Mouse (Mus musculus): ENCODE data around the gene Bcat1. TPM values are rescaled to one million over a fixed set of nuclear protein-coding genes. Genes with fewer than 3 reads are reported as not detected.

Bcat1 gene
- total and polyA plus RNA-seq, 3 experiments: 0.37 to 1.0 (median 0.86) TPM

GRCm38 (mm10) chr6:145121590-145122420 is 45.8 kb upstream of the Bcat1 start:
- peak; percentile 44 to 67 for DNase-seq
- Histone ChIP-seq H3K79me2 (replicated peaks; ENCODE audit: control insufficient read depth, insufficient read depth, low read length) (no peaks in the 10 kb centered on the region), H3K36me3 (ENCODE audit: control insufficient read depth, insufficient read depth, low read length) (no peaks in the 10 kb centered on the region), H3K4me1 (ENCODE audit: control insufficient read depth, insufficient read depth, low read length) (peaks cover 7% of the 10 kb centered on the region), H3K27me3 (ENCODE audit: control insufficient read depth, insufficient read depth, low read length) (no peaks in the 10 kb centered on the region), H3K9ac (ENCODE audit: low read depth, low read length) (no peak overlapping the region), H3K4me3 (no peak overlapping the region), H3K27ac (peak overlapping the region; percentile 70)
- 71% methylated on average over 21 of the region's 21 CpGs for WGBS
- TF ChIP-seq CTCF (IDR thresholded peaks at IDR 0.05) (no peak), POLR2A (IDR thresholded peaks at IDR 0.05; ENCODE audit: insufficient read depth, low read depth, low read length) (no peak), EP300 (IDR thresholded peaks at IDR 0.05; ENCODE audit: insufficient read depth, low read depth, low read length) (no peak)
- intact Hi-C loops (cut with DNase I): loop anchor here (2.0 to 5.0 kb wide), 2 partner anchors 35 to 63 kb away; no protein-coding TSS in a partner anchor

GRCm38 (mm10) chr6:145120787-145121589 is 45.0 kb upstream of the Bcat1 start:
- Histone ChIP-seq H3K36me3 (ENCODE audit: control insufficient read depth, insufficient read depth, low read length) (no peaks in the 10 kb centered on the region), H3K79me2 (replicated peaks; ENCODE audit: control insufficient read depth, insufficient read depth, low read length) (no peaks in the 10 kb centered on the region), H3K9ac (ENCODE audit: low read depth, low read length) (peak overlapping the region; percentile 48), H3K4me1 (ENCODE audit: control insufficient read depth, insufficient read depth, low read length) (peaks cover 7% of the 10 kb centered on the region), H3K4me3 (no peak overlapping the region), H3K27me3 (ENCODE audit: control insufficient read depth, insufficient read depth, low read length) (no peaks in the 10 kb centered on the region), H3K27ac (peak overlapping the region; percentile 70)
- 16% methylated on average over 18 of the region's 18 CpGs for WGBS
- intact Hi-C loops (cut with DNase I): loop anchor here (5.0 kb wide), 1 partner anchor 34 kb away; no protein-coding TSS in a partner anchor
- no peak for TF ChIP-seq EP300 (IDR thresholded peaks at IDR 0.05; ENCODE audit: insufficient read depth, low read depth, low read length)
- TF ChIP-seq POLR2A (IDR thresholded peaks at IDR 0.05; ENCODE audit: insufficient read depth, low read depth, low read length): peak; percentile 21; the same call in 1 of the 2 replicates
- peak; percentile 35 to 52 for DNase-seq

GRCm38 (mm10) chr6:145120086-145120485 is 44.1 kb upstream of the Bcat1 start:
- 77% methylated on average over 2 of the region's 2 CpGs for WGBS
- H3K79me2 ChIP-seq (replicated peaks; ENCODE audit: control insufficient read depth, insufficient read depth, low read length): no peaks in the 10 kb centered on the region
- intact Hi-C loops (cut with DNase I): loop anchor here (5.0 kb wide), 1 partner anchor 33 kb away; no protein-coding TSS in a partner anchor
- H3K9ac ChIP-seq (ENCODE audit: low read depth, low read length): no peak overlapping the region
- H3K27me3 ChIP-seq (ENCODE audit: control insufficient read depth, insufficient read depth, low read length): no peaks in the 10 kb centered on the region
- H3K4me1 ChIP-seq (ENCODE audit: control insufficient read depth, insufficient read depth, low read length): peaks cover 5% of the 10 kb centered on the region
- no peak overlapping the region for H3K27ac ChIP-seq
- TF ChIP-seq EP300 (IDR thresholded peaks at IDR 0.05; ENCODE audit: insufficient read depth, low read depth, low read length) (no peak), CTCF (IDR thresholded peaks at IDR 0.05) (no peak), POLR2A (IDR thresholded peaks at IDR 0.05; ENCODE audit: insufficient read depth, low read depth, low read length) (no peak)
- H3K4me3 ChIP-seq: no peak overlapping the region
- no peak for DNase-seq
- no peaks in the 10 kb centered on the region for H3K36me3 ChIP-seq (ENCODE audit: control insufficient read depth, insufficient read depth, low read length)

- no peak overlapping the region for H3K27ac ChIP-seq
- no peaks in the 10 kb centered on the region for H3K79me2 ChIP-seq (replicated peaks; ENCODE audit: control insufficient read depth, insufficient read depth, low read length)
- intact Hi-C loops (cut with DNase I): no loop called here
- no peaks in the 10 kb centered on the region for H3K27me3 ChIP-seq (ENCODE audit: control insufficient read depth, insufficient read depth, low read length)
- WGBS: 68% methylated on average over 4 of the region's 4 CpGs
- no peak overlapping the region for H3K9ac ChIP-seq (ENCODE audit: low read depth, low read length)
- no peaks in the 10 kb centered on the region for H3K36me3 ChIP-seq (ENCODE audit: control insufficient read depth, insufficient read depth, low read length)
- no peak for TF ChIP-seq EP300 (IDR thresholded peaks at IDR 0.05; ENCODE audit: insufficient read depth, low read depth, low read length)
- no peak for TF ChIP-seq CTCF (IDR thresholded peaks at IDR 0.05)
- TF ChIP-seq POLR2A (IDR thresholded peaks at IDR 0.05; ENCODE audit: insufficient read depth, low read depth, low read length): no peak
- no peak overlapping the region for H3K4me3 ChIP-seq
- H3K4me1 ChIP-seq (ENCODE audit: control insufficient read depth, insufficient read depth, low read length): peaks cover 5% of the 10 kb centered on the region
- no peak for DNase-seq
These were observed 40.2 kb upstream of the Bcat1 start for GRCm38 (mm10) chr6:145116098-145116672.

- Histone ChIP-seq H3K4me1 (ENCODE audit: control insufficient read depth, insufficient read depth, low read length) (peaks cover 3% of the 10 kb centered on the region), H3K4me3 (no peak within 1 kb of the TSS), H3K36me3 (ENCODE audit: control insufficient read depth, insufficient read depth, low read length) (no peaks in the 10 kb centered on the region), H3K9ac (ENCODE audit: low read depth, low read length) (no peak within 1 kb of the TSS), H3K79me2 (replicated peaks; ENCODE audit: control insufficient read depth, insufficient read depth, low read length) (no peaks in the 10 kb centered on the region), H3K27ac (no peak within 1 kb of the TSS), H3K27me3 (ENCODE audit: control insufficient read depth, insufficient read depth, low read length) (no peaks in the 10 kb centered on the region)
- WGBS: 62% methylated on average over 6 of the region's 6 CpGs
- TF ChIP-seq CTCF (IDR thresholded peaks at IDR 0.05): peak; percentile 54
- no peak for TF ChIP-seq POLR2A (IDR thresholded peaks at IDR 0.05; ENCODE audit: insufficient read depth, low read depth, low read length)
- peak in 1 of 2 experiments; percentile 20 for DNase-seq
- intact Hi-C loops (cut with DNase I): no loop called here
These were observed 39.6 kb upstream of the Bcat1 start, which contains the start of gene Lrmp for GRCm38 (mm10) chr6:145115476-145116097. TSS of gene Lrmp (plus strand) at chr6:145115653.
